Mouse (Mus musculus): ENCODE measurements around the gene Abi2.

GRCm38 (mm10) chr1:60482881-60483280 is 73.5 kb downstream of the Abi2 start:
- TF ChIP-seq MAX (IDR thresholded peaks at IDR 0.05; ENCODE audit: low read depth): no peak
- no peak for TF ChIP-seq POLR2AphosphoS2 (IDR thresholded peaks at IDR 0.05; ENCODE audit: insufficient read length, low read depth)
- no peak for TF ChIP-seq POLR2A (IDR thresholded peaks at IDR 0.05; ENCODE audit: insufficient read length, low read depth)
- no peak for TF ChIP-seq TCF12 (IDR thresholded peaks at IDR 0.05; ENCODE audit: insufficient read depth, poor library complexity, severe bottlenecking)
- TF ChIP-seq E2F4 (IDR thresholded peaks at IDR 0.05; ENCODE audit: insufficient read depth): no peak
